Mouse (Mus musculus) stomach, embryonic 14.5 days (tissue): ENCODE results near the gene Btbd3. TPM values are rescaled to one million over a fixed set of nuclear protein-coding genes. Genes with fewer than 3 reads are reported as not detected.

Source experiments
- ATAC-seq: fragments of 200-750 bp; cut with Nextera tagmentation; 2 replicates; pipeline ENCODE4 v1.8.0; 2017; ENCODE audit warnings: low read depth, moderate TSS enrichment; ENCODE audit not compliant: insufficient number of reproducible peaks, insufficient read depth, low FRiP score
- H3K27ac ChIP-seq: fragments of 300-500 bp; sonication (generic); 2 replicates; pipeline ENCODE4 v1.5.1; 2014; ENCODE audit warnings: mild to moderate bottlenecking, low read length, moderate library complexity, mixed read lengths
- H3K27me3 ChIP-seq: fragments of 300-500 bp; sonication (generic); 2 replicates; pipeline ENCODE4 v1.6.1; 2014; ENCODE audit warnings: low read length, control low read depth, mixed read lengths; ENCODE audit not compliant: control insufficient read depth, insufficient read depth
- H3K36me3 ChIP-seq: fragments of 300-500 bp; sonication (generic); 2 replicates; pipeline ENCODE4 v1.6.1; 2014; ENCODE audit warnings: mild to moderate bottlenecking, control low read depth, low read length, moderate library complexity, mixed read lengths; ENCODE audit not compliant: control insufficient read depth, insufficient read depth
- H3K4me1 ChIP-seq: fragments of 300-500 bp; sonication (generic); 2 replicates; pipeline ENCODE4 v1.6.1; 2014; ENCODE audit warnings: low read length, control low read depth, mixed read lengths; ENCODE audit not compliant: control insufficient read depth, insufficient read depth
- H3K4me2 ChIP-seq: fragments of 300-500 bp; sonication (generic); replicated peaks from 2 replicates; pipeline ENCODE4 v1.6.1; 2014; ENCODE audit warnings: low read depth, low read length, control low read depth
- H3K4me3 ChIP-seq: fragments of 300-500 bp; sonication (generic); 2 replicates; pipeline ENCODE4 v1.5.1; 2014; ENCODE audit warnings: low read depth, low read length, control low read depth
- H3K9ac ChIP-seq: fragments of 300-500 bp; sonication (generic); replicated peaks from 2 replicates; pipeline ENCODE4 v1.6.1; 2014; ENCODE audit warnings: low read depth, mild to moderate bottlenecking, control low read depth, low read length, moderate library complexity, mixed read lengths
- H3K9me3 ChIP-seq: fragments of 300-500 bp; sonication (generic); 2 replicates; pipeline ENCODE4 v1.6.1; 2016; ENCODE audit warnings: low read depth, low read length, control low read depth; ENCODE audit not compliant: control insufficient read depth
- WGBS: fragments of 180-500 bp; shearing (Covaris S2); extraction: QIAGEN DNeasy Blood & Tissue Kit; methylation state at CpG from one replicate; pipeline ENCODE4 v1.1.7; 2014; 5-methylcytosine and 5-hydroxymethylcytosine counted together
- polyA plus RNA-seq: library from polyadenylated mRNA; unstranded; fragments of >200 nt; fragmentation: Nextera tagmentation; extraction: Ambion mirVana; gene quantifications from 2 replicates; pipeline ENCODE4 v1.2.1, GENCODE M21; 2014

Gene Btbd3
- polyA plus RNA-seq, 1 experiment from 2014 or later: 35.7 TPM

- no peak overlapping the region for H3K4me3 ChIP-seq
- H3K9me3 ChIP-seq: no peaks in the 10 kb centered on the region
- H3K4me1 ChIP-seq: no peaks in the 10 kb centered on the region
- 90% methylated on average over 3 of the region's 3 CpGs for WGBS
- no peak overlapping the region for H3K9ac ChIP-seq
- no peaks in the 10 kb centered on the region for H3K27me3 ChIP-seq
- H3K36me3 ChIP-seq: no peaks in the 10 kb centered on the region
- no peak overlapping the region for H3K4me2 ChIP-seq
- no peak for ATAC-seq
- no peak overlapping the region for H3K27ac ChIP-seq
Observed at GRCm38 (mm10) chr2:138539655-138540054, 283.3 kb downstream of the Btbd3 start.

GRCm38 (mm10) chr2:138548990-138549389, 292.6 kb downstream of the Btbd3 start:
- Histone ChIP-seq H3K4me3 (no peak overlapping the region), H3K27me3 (no peaks in the 10 kb centered on the region), H3K4me2 (no peak overlapping the region), H3K27ac (no peak overlapping the region), H3K9ac (no peak overlapping the region), H3K9me3 (no peaks in the 10 kb centered on the region), H3K4me1 (no peaks in the 10 kb centered on the region), H3K36me3 (no peaks in the 10 kb centered on the region)
- ATAC-seq: no peak
- 75% methylated on average over 2 of the region's 2 CpGs for WGBS

GRCm38 (mm10) chr2:138551516-138551915, 295.2 kb downstream of the Btbd3 start:
- 64% methylated on average over 5 of the region's 5 CpGs for WGBS
- ATAC-seq: no peak

GRCm38 (mm10) chr2:138555106-138555862, 298.9 kb downstream of the Btbd3 start:
- no peaks in the 10 kb centered on the region for H3K36me3 ChIP-seq
- H3K4me1 ChIP-seq: no peaks in the 10 kb centered on the region
- H3K9me3 ChIP-seq: no peaks in the 10 kb centered on the region
- H3K4me2 ChIP-seq: no peak overlapping the region
- no peak for ATAC-seq
- 72% methylated on average over 11 of the region's 11 CpGs for WGBS
- no peaks in the 10 kb centered on the region for H3K27me3 ChIP-seq
- no peak overlapping the region for H3K4me3 ChIP-seq
- no peak overlapping the region for H3K9ac ChIP-seq
- H3K27ac ChIP-seq: no peak overlapping the region

More at GRCm38 (mm10) chr2:138551516-138551915, 295.2 kb downstream of the Btbd3 start:
- H3K9me3 ChIP-seq: no peaks in the 10 kb centered on the region
- no peaks in the 10 kb centered on the region for H3K36me3 ChIP-seq
- H3K4me3 ChIP-seq: no peak overlapping the region
- H3K27me3 ChIP-seq: no peaks in the 10 kb centered on the region
- no peak overlapping the region for H3K9ac ChIP-seq
- no peaks in the 10 kb centered on the region for H3K4me1 ChIP-seq
- no peak overlapping the region for H3K27ac ChIP-seq
- no peak overlapping the region for H3K4me2 ChIP-seq

- 61% methylated on average over 2 of the region's 2 CpGs for WGBS
- H3K4me2 ChIP-seq: no peak overlapping the region
- H3K9ac ChIP-seq: no peak overlapping the region
- ATAC-seq: no peak
- no peak overlapping the region for H3K27ac ChIP-seq
- no peak overlapping the region for H3K4me3 ChIP-seq
- no peaks in the 10 kb centered on the region for H3K36me3 ChIP-seq
- no peaks in the 10 kb centered on the region for H3K4me1 ChIP-seq
- no peaks in the 10 kb centered on the region for H3K27me3 ChIP-seq
- no peaks in the 10 kb centered on the region for H3K9me3 ChIP-seq
Observed at GRCm38 (mm10) chr2:138585930-138586329, 329.6 kb downstream of the Btbd3 start.

GRCm38 (mm10) chr2:138587335-138587734, 331.0 kb downstream of the Btbd3 start:
- Histone ChIP-seq H3K9ac (no peak overlapping the region), H3K9me3 (no peaks in the 10 kb centered on the region), H3K4me2 (no peak overlapping the region), H3K4me1 (no peaks in the 10 kb centered on the region), H3K27me3 (no peaks in the 10 kb centered on the region), H3K36me3 (no peaks in the 10 kb centered on the region), H3K4me3 (no peak overlapping the region), H3K27ac (no peak overlapping the region)
- 91% methylated on average over 2 of the region's 2 CpGs for WGBS
- ATAC-seq: no peak; the same call in 1 of the 2 replicates

GRCm38 (mm10) chr2:138587795-138588545, 331.6 kb downstream of the Btbd3 start:
- Histone ChIP-seq H3K4me1 (no peaks in the 10 kb centered on the region), H3K27me3 (no peaks in the 10 kb centered on the region), H3K4me2 (no peak overlapping the region), H3K9me3 (no peaks in the 10 kb centered on the region), H3K36me3 (no peaks in the 10 kb centered on the region), H3K4me3 (no peak overlapping the region), H3K27ac (no peak overlapping the region), H3K9ac (no peak overlapping the region)
- 84% methylated on average over 7 of the region's 7 CpGs for WGBS
- no peak for ATAC-seq

GRCm38 (mm10) chr2:138589105-138589504, 332.7 kb downstream of the Btbd3 start:
- H3K9me3 ChIP-seq: no peaks in the 10 kb centered on the region
- no peak overlapping the region for H3K4me2 ChIP-seq
- no peak overlapping the region for H3K27ac ChIP-seq
- H3K4me3 ChIP-seq: no peak overlapping the region
- no peaks in the 10 kb centered on the region for H3K4me1 ChIP-seq
- H3K9ac ChIP-seq: no peak overlapping the region
- no peak for ATAC-seq
- no peaks in the 10 kb centered on the region for H3K27me3 ChIP-seq
- 91% methylated on average over 3 of the region's 3 CpGs for WGBS
- no peaks in the 10 kb centered on the region for H3K36me3 ChIP-seq
